Mouse (Mus musculus) hindbrain, postnatal 0 days (tissue): ENCODE measurements around the gene Psmd8. TPM values are rescaled to one million over a fixed set of nuclear protein-coding genes. Genes with fewer than 3 reads are reported as not detected.
A peak's percentile ranks its signal among the peaks of the same experiment; 100 is the strongest.

Experiments used
- ATAC-seq: fragments of 200-750 bp; cut with Nextera tagmentation; 2 replicates; pipeline ENCODE4 v1.8.0; 2017; ENCODE audit warnings: mild to moderate bottlenecking, moderate TSS enrichment, moderate library complexity
- DNase-seq: peaks from one replicate; pipeline ENCODE4 v3.0.0-alpha.2; 2015; ENCODE audit warnings: low spot score
- H3K27ac ChIP-seq: fragments of 300-500 bp; sonication (generic); 2 replicates; pipeline ENCODE4 v1.5.1; 2014; ENCODE audit warnings: mild to moderate bottlenecking
- H3K27me3 ChIP-seq: fragments of 300-500 bp; sonication (generic); 2 replicates; pipeline ENCODE4 v1.6.1; 2014; ENCODE audit warnings: low read length, mixed read lengths; ENCODE audit not compliant: insufficient read depth
- H3K36me3 ChIP-seq: fragments of 300-500 bp; sonication (generic); 2 replicates; pipeline ENCODE4 v1.6.1; 2014; ENCODE audit warnings: low read length, mixed read lengths; ENCODE audit not compliant: insufficient read depth
- H3K4me1 ChIP-seq: fragments of 300-500 bp; sonication (generic); 2 replicates; pipeline ENCODE4 v1.6.1; 2014; ENCODE audit warnings: antibody characterized with exemption, low read length, mixed read lengths; ENCODE audit not compliant: insufficient read depth
- H3K4me2 ChIP-seq: fragments of 300-500 bp; sonication (generic); 2 replicates; pipeline ENCODE4 v1.6.1; 2014; ENCODE audit warnings: low read depth, mild to moderate bottlenecking, low read length, moderate library complexity, mixed read lengths
- H3K4me3 ChIP-seq: fragments of 300-500 bp; sonication (generic); 2 replicates; pipeline ENCODE4 v1.5.1; 2014; ENCODE audit warnings: low read length
- H3K9ac ChIP-seq: fragments of 300-500 bp; sonication (generic); replicated peaks from 2 replicates; pipeline ENCODE4 v1.6.1; 2014; ENCODE audit warnings: mild to moderate bottlenecking, low read length, moderate library complexity, mixed read lengths
- H3K9me3 ChIP-seq: fragments of 300-500 bp; sonication (generic); 2 replicates; pipeline ENCODE4 v1.6.1; 2016; ENCODE audit warnings: low read length, mixed read lengths
- CTCF ChIP-seq: IDR thresholded peaks from 2 replicates; pipeline ENCODE4 v1.5.1; 2016; ENCODE audit warnings: antibody characterized with exemption, control low read depth, low read depth
- WGBS: fragments of 180-500 bp; shearing (Covaris S2); extraction: QIAGEN DNeasy Blood & Tissue Kit; methylation state at CpG from one replicate; pipeline ENCODE4 v1.1.7; 2014; 5-methylcytosine and 5-hydroxymethylcytosine counted together
- polyA plus RNA-seq: library from polyadenylated mRNA; unstranded; fragments of >200 nt; fragmentation: Nextera tagmentation; extraction: Ambion mirVana; gene quantifications from 2 replicates; pipeline ENCODE4 v1.2.1, GENCODE M21; 2015
- total RNA-seq: library from RNA; depleted of rRNA; stranded (reverse); fragments of >200 nt; gene quantifications from 2 replicates; pipeline ENCODE4 v1.2.3, GENCODE M21; 2014; rRNA removed

The Psmd8 gene
- total and polyA plus RNA-seq, 2 experiments from 2014 or later = 285 to 320 TPM

DNA sequence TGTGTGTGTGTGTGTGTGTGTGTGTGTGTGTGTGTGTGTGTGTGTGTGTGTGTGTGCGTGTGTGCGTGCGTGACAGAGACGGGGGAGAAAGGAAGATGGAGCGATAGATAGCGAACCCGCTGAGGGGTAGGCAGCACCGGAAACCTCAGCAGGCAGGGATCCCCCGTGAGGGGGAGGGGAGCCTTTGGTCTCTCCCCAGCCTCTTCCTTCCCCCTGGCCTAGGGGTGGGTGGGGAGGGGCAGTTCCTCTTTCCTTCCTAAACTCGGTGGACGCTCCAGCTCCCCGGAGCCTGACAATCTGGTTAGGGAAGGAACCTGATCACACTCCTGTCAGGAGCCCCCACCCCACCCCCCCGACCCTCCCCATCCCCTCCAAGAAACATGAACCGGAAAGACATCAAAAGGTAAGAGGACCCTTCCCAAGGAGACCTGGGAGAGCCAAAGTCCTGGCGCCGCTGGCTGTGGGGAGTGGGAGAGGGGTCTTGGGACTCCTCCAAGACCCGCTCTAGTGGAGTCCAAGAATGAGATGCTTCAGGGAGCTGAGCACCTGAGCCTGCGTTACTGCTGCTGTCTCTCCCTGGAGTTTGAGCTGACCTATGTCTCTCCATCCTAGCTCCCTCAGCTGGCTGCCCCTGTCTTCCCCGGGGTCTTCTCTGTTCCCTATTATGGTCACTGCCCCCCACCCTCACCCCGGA, 45.7 kb downstream of the Psmd8 start, which contains the start of gene Rasgrp4:
TSS of gene Rasgrp4 (plus strand) at position 159 of the 694 bp plus-strand sequence.
- no peaks in the 10 kb centered on the region for H3K9me3 ChIP-seq
- no peaks in the 10 kb centered on the region for H3K36me3 ChIP-seq
- H3K27ac ChIP-seq = no peak within 1 kb of the TSS
- DNase-seq = peak; percentile 16
- H3K9ac ChIP-seq = 0 out of 2 replicates have a peak within 1 kb of the TSS, but pooled peaks have one; percentile 30
- peak within 1 kb of the TSS; percentile 23 for H3K4me3 ChIP-seq
- H3K4me1 ChIP-seq = no peaks in the 10 kb centered on the region
- no peak for TF ChIP-seq CTCF
- ATAC-seq = peak; percentile 69; the same call in 1 of the 2 replicates
- H3K27me3 ChIP-seq = no peaks in the 10 kb centered on the region; the same call in 1 of the 2 replicates
- WGBS = 2% methylated on average over 16 of the region's 20 CpGs
- peak within 1 kb of the TSS; percentile 54 for H3K4me2 ChIP-seq

DNA sequence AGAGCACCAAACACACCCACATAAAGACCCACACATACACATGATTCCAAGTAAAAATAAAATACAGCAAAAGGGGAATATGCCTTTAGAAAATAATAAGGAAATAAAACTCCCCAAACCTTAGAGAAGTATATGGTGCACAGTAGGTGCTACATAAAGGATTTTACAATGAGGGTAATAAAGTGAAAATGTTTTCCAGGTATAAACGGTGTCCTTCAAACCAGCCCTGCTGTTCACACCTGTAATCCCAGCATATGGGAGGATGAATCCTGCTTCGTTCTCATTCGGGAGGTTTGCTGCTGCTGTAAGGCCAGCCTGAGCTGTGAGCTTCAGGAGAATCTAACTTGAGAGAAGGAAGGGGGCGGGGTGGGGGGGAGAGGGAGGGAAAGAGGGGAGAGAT, 46.3 kb downstream of the Psmd8 start:
- whole genome bisulfite sequencing = 6% methylated on average over 4 of the region's 4 CpGs
- ATAC-seq (no peak), DNase-seq (no peak)

DNA sequence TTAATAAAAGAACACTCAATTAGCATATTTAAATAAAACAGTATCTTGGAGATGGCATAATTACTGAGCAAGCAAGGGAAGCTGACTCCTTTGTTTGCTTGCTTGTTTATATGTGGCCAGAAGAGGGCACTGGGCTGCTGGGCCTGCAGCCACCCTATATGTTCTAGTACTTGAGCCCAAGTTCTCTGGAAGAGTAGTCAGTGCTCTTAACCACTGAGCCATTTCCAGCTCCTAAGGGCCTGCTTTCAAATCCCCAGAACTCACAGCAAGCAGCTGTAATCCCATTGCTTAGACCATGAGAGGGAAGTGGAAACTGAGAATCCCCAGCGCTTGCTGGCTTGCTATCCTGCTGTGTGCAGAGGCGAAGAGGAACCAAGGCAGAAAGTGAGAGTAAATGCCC, 51.8 kb downstream of the Psmd8 start:
- Histone ChIP-seq H3K36me3 (no peaks in the 10 kb centered on the region), H3K9me3 (no peaks in the 10 kb centered on the region), H3K27me3 (no peaks in the 10 kb centered on the region), H3K4me3 (no peak overlapping the region), H3K4me2 (no peak overlapping the region), H3K9ac (no peak overlapping the region), H3K27ac (no peak overlapping the region), H3K4me1 (no peaks in the 10 kb centered on the region; the same call in 1 of the 2 replicates)
- peak; percentile 64 for TF ChIP-seq CTCF
- DNase-seq = peak; percentile 21
- 55% methylated on average over 2 of the region's 2 CpGs for WGBS
- ATAC-seq = no peak

More for the DNA sequence above, 46.3 kb downstream of the Psmd8 start:
- Histone ChIP-seq H3K9me3 (no peaks in the 10 kb centered on the region), H3K4me3 (peak overlapping the region; percentile 23; the same call in 1 of the 2 replicates), H3K4me2 (peak overlapping the region; percentile 54), H3K27me3 (no peaks in the 10 kb centered on the region; the same call in 1 of the 2 replicates), H3K9ac (no peak overlapping the region), H3K36me3 (no peaks in the 10 kb centered on the region), H3K27ac (no peak overlapping the region), H3K4me1 (no peaks in the 10 kb centered on the region)
- no peak for TF ChIP-seq CTCF

DNA sequence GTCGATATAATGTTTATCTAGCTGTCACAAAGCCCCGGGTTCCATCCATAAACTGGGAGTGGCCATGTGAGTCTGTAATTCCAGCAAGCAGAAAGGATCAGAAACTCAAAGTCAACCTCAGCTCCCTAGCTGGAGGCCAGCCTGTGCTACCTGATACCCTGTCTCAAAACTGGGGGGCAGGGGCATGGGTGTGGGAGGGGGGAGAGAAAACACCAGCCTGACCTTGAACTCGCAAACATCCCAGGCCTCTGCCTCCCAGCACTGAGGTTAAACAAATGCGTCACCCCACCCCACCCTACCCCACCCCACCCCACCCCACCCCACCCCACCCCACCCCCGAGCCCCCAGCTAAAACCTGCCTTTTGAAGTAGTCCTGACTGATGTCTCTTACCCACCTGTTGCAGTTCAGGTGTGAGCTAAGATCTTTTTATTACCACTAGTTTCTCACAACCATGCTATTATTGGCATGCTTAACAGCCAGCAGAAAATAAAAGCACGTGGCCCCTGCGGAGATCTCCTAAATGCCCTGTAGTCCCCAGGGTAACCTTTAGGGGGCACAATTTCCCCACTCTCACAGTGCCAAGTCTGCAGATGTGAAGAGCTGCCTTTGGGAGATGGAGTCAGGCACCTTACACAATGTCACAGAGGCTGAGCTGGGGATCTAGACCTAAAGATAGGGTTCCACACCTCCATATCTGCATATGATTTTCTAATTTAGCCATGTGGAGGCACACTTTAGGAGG, 54.2 kb downstream of the Psmd8 start:
- H3K9me3 ChIP-seq = no peaks in the 10 kb centered on the region
- no peak for ATAC-seq
- H3K4me1 ChIP-seq = no peaks in the 10 kb centered on the region; the same call in 1 of the 2 replicates
- no peaks in the 10 kb centered on the region for H3K27me3 ChIP-seq
- no peak overlapping the region for H3K9ac ChIP-seq
- peak; percentile 56 for TF ChIP-seq CTCF
- H3K4me3 ChIP-seq = no peak overlapping the region
- no peaks in the 10 kb centered on the region for H3K36me3 ChIP-seq
- H3K4me2 ChIP-seq = no peak overlapping the region
- WGBS = 33% methylated on average over 7 of the region's 7 CpGs
- H3K27ac ChIP-seq = no peak overlapping the region
- no peak for DNase-seq

DNA sequence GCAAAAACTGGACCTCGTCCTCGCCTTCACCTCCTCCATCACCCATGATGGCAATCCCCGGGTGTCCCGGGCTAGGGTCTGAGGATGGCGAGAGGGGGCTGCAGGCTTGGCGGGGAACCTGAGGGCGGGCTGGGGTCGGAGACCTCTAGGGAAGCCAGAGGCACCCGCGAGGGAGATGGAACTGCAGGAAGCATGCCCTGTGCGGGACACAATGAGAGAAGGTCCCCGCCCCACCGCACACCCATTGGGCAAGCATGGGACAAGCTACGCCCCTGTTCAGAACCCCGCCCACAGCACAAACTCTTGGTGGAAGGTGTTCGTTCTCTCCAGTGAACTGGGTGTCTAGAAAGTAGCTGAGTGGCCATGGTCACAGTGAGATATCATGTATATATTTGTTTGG, 55.5 kb downstream of the Psmd8 start, which contains the start of gene Ryr1:
TSS of gene Ryr1 (minus strand) at position 210 of the 400 bp plus-strand sequence.
- ATAC-seq (no peak), DNase-seq (peak; percentile 36)
- Histone ChIP-seq H3K4me2 (peak within 1 kb of the TSS; percentile 56), H3K4me3 (peak within 1 kb of the TSS; percentile 24), H3K27me3 (no peaks in the 10 kb centered on the region), H3K9ac (no peak within 1 kb of the TSS), H3K27ac (no peak within 1 kb of the TSS), H3K36me3 (no peaks in the 10 kb centered on the region), H3K4me1 (no peaks in the 10 kb centered on the region; the same call in 1 of the 2 replicates), H3K9me3 (no peaks in the 10 kb centered on the region)
- TF ChIP-seq CTCF = no peak
- WGBS = 4% methylated on average over 16 of the region's 16 CpGs

Other genes starting within 250 kb of the Psmd8 start
- 81.3 and 85.7 TPM in 2 replicates for gene Actn4, start 218.4 kb downstream of the Psmd8 start, total RNA-seq
- 114 and 115 TPM in 2 replicates for gene Actn4, start 218.4 kb downstream of the Psmd8 start, polyA plus RNA-seq
- 347 and 472 TPM in 2 replicates for gene Eif3k, start 198.8 kb downstream of the Psmd8 start, total RNA-seq
- 309 TPM in 2 replicates for gene Eif3k, start 198.8 kb downstream of the Psmd8 start, polyA plus RNA-seq
- gene Map4k1, start 198.7 kb downstream of the Psmd8 start, total RNA-seq = 4.1 and 5.8 TPM in 2 replicates
- 12.5 and 15.0 TPM in 2 replicates for gene Map4k1, start 198.7 kb downstream of the Psmd8 start, polyA plus RNA-seq
- gene Ryr1, start 55.5 kb downstream of the Psmd8 start, total RNA-seq = 3.8 and 5.0 TPM in 2 replicates
- gene Ryr1, start 55.5 kb downstream of the Psmd8 start, polyA plus RNA-seq = 11.4 and 12.5 TPM in 2 replicates
- gene Rasgrp4, start 45.9 kb downstream of the Psmd8 start, total RNA-seq = 2.9 and 3.3 TPM in 2 replicates
- 0.84 and 1.3 TPM in 2 replicates for gene Rasgrp4, start 45.9 kb downstream of the Psmd8 start, polyA plus RNA-seq
- gene Fam98c, start 24.5 kb downstream of the Psmd8 start, total RNA-seq = 48.7 and 67.4 TPM in 2 replicates
- 51.8 and 54.3 TPM in 2 replicates for gene Fam98c, start 24.5 kb downstream of the Psmd8 start, polyA plus RNA-seq
- gene Ggn, start 10.5 kb downstream of the Psmd8 start, total RNA-seq = 0.73 and 0.75 TPM in 2 replicates
- gene Ggn, start 10.5 kb downstream of the Psmd8 start, polyA plus RNA-seq = 0.41 and 0.74 TPM in 2 replicates
- gene Spred3, start 10.3 kb downstream of the Psmd8 start, total RNA-seq = 27.4 and 30.8 TPM in 2 replicates
- 11.1 and 11.2 TPM in 2 replicates for gene Spred3, start 10.3 kb downstream of the Psmd8 start, polyA plus RNA-seq
- 1.8 and 2.4 TPM in 2 replicates for gene Catsperg1, start 33.3 kb upstream of the Psmd8 start, total RNA-seq
- 0.95 and 1.9 TPM in 2 replicates for gene Catsperg1, start 33.3 kb upstream of the Psmd8 start, polyA plus RNA-seq
- gene Kcnk6, start 51.8 kb upstream of the Psmd8 start, total RNA-seq = 5.2 and 6.1 TPM in 2 replicates
- gene Kcnk6, start 51.8 kb upstream of the Psmd8 start, polyA plus RNA-seq = 0.92 and 1.5 TPM in 2 replicates
- gene Yif1b, start 57.6 kb upstream of the Psmd8 start, total RNA-seq = 125 and 131 TPM in 2 replicates
- 122 and 130 TPM in 2 replicates for gene Yif1b, start 57.6 kb upstream of the Psmd8 start, polyA plus RNA-seq
- not detected in 2 replicates for gene 2200002D01Rik, start 67.8 kb upstream of the Psmd8 start, total RNA-seq
- 0.91 and 1.4 TPM in 2 replicates for gene 2200002D01Rik, start 67.8 kb upstream of the Psmd8 start, polyA plus RNA-seq
- gene Spint2, start 101.2 kb upstream of the Psmd8 start, total RNA-seq = 33.4 and 38.6 TPM in 2 replicates
- gene Spint2, start 101.2 kb upstream of the Psmd8 start, polyA plus RNA-seq = 123 and 133 TPM in 2 replicates
- 3.4 and 8.4 TPM in 2 replicates for gene Ppp1r14a, start 108.6 kb upstream of the Psmd8 start, total RNA-seq
- 3.2 and 3.4 TPM in 2 replicates for gene Ppp1r14a, start 108.6 kb upstream of the Psmd8 start, polyA plus RNA-seq
- gene Dpf1, start 123.2 kb upstream of the Psmd8 start, total RNA-seq = 131 and 158 TPM in 2 replicates
- 105 and 111 TPM in 2 replicates for gene Dpf1, start 123.2 kb upstream of the Psmd8 start, polyA plus RNA-seq